Mouse (Mus musculus) hindbrain, embryonic 15.5 days (tissue): ENCODE data around the gene Cebpb. TPM values are rescaled to one million over a fixed set of nuclear protein-coding genes. Genes with fewer than 3 reads are reported as not detected.

Experiments
- ATAC-seq: fragments of 200-750 bp; cut with Nextera tagmentation; 2 replicates; pipeline ENCODE4 v1.8.0; 2017; ENCODE audit warnings: low read depth, moderate number of reproducible peaks, moderate TSS enrichment; ENCODE audit not compliant: low FRiP score
- H3K27ac ChIP-seq: fragments of 300-500 bp; sonication (generic); replicated peaks from 2 replicates; pipeline ENCODE4 v1.5.1; 2015; ENCODE audit warnings: mild to moderate bottlenecking, inconsistent platforms
- H3K27me3 ChIP-seq: fragments of 300-500 bp; sonication (generic); 2 replicates; pipeline ENCODE4 v1.6.1; 2015; ENCODE audit warnings: control low read depth, inconsistent platforms
- H3K36me3 ChIP-seq: fragments of 300-500 bp; sonication (generic); 2 replicates; pipeline ENCODE4 v1.6.1; 2015; ENCODE audit warnings: control low read depth, inconsistent platforms
- H3K4me1 ChIP-seq: fragments of 300-500 bp; sonication (generic); replicated peaks from 2 replicates; pipeline ENCODE4 v1.6.1; 2015; ENCODE audit warnings: control low read depth, inconsistent platforms
- H3K4me2 ChIP-seq: fragments of 300-500 bp; sonication (generic); 2 replicates; pipeline ENCODE4 v1.6.1; 2015; ENCODE audit warnings: moderate library complexity, mild to moderate bottlenecking, inconsistent platforms
- H3K4me3 ChIP-seq: fragments of 300-500 bp; sonication (generic); 2 replicates; pipeline ENCODE4 v1.5.1; 2015; ENCODE audit warnings: mild to moderate bottlenecking, inconsistent platforms
- H3K9ac ChIP-seq: fragments of 300-500 bp; sonication (generic); 2 replicates; pipeline ENCODE4 v1.6.1; 2015; ENCODE audit warnings: inconsistent platforms
- H3K9me3 ChIP-seq: fragments of 300-500 bp; sonication (generic); 2 replicates; pipeline ENCODE4 v1.6.1; 2016; ENCODE audit warnings: control low read depth, inconsistent platforms
- WGBS: fragments of 180-500 bp; shearing (Covaris S2); methylation state at CpG from one replicate; pipeline ENCODE4 v1.1.7; 2015; 5-methylcytosine and 5-hydroxymethylcytosine counted together
- polyA plus RNA-seq: library from polyadenylated mRNA; unstranded; fragments of >200 nt; fragmentation: Nextera tagmentation; extraction: Ambion mirVana; gene quantifications from 2 replicates; pipeline ENCODE4 v1.2.1, GENCODE M21; 2015

The Cebpb gene
- polyA plus RNA-seq, 1 experiment from 2014 or later, result 3.2 TPM

DNA sequence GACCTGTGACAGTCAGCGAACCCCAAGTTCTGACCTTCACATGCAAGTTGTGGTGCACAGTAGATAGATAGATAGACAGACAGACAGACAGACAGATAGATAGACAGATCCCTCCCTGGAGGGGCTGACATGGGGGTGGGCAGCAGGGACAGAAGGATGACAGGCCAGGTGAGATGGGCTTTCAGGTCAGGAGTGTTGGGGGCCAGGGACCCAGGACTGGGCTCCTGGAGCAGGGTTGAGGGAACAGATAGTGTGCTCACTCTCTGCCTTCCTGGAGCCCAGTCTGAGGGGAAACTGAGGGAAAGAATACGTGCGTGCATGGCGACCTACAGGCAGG is 1.5 kb upstream of the Cebpb start:
- H3K27me3 ChIP-seq, result peaks cover 46% of the 10 kb centered on the region
- WGBS, result 93% methylated on average over 4 of the region's 4 CpGs
- no peak overlapping the region for H3K27ac ChIP-seq

DNA sequence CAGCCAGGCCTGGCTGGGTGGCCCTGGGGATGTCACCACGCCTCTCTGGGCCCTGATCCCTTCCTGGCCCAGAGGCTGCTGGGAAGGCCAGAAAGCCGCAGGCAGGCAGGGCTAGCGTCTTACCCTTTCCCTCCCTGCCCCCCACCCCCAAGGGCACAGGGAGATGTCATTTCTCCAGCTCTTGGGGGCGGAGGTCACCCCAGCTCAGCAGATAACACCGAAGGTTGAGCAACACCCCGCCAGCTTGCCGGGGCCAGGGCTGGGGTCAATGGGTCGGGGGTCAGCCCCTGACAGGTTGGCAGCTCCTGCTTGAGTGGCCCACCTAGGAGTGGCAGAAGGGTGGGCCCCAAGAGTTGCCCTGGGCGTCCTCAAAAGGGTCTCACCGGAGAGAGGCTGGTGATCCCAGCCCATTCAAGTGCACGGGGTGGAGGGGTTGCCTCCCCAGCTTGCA is 1.0 kb upstream of the Cebpb start:
- Histone ChIP-seq H3K27me3 (peaks cover 46% of the 10 kb centered on the region), H3K9ac (no peak overlapping the region), H3K4me1 (peaks cover 21% of the 10 kb centered on the region), H3K36me3 (no peaks in the 10 kb centered on the region), H3K27ac (no peak overlapping the region), H3K4me2 (no peak overlapping the region), H3K9me3 (no peaks in the 10 kb centered on the region), H3K4me3 (no peak overlapping the region)
- WGBS, result 53% methylated on average over 11 of the region's 11 CpGs
- no peak for ATAC-seq

More for the DNA sequence above, 1.5 kb upstream of the Cebpb start:
- no peaks in the 10 kb centered on the region for H3K9me3 ChIP-seq
- H3K36me3 ChIP-seq, result no peaks in the 10 kb centered on the region
- H3K4me3 ChIP-seq, result no peak overlapping the region
- ATAC-seq, result no peak
- H3K4me2 ChIP-seq, result no peak overlapping the region
- H3K4me1 ChIP-seq, result peaks cover 21% of the 10 kb centered on the region
- H3K9ac ChIP-seq, result no peak overlapping the region

DNA sequence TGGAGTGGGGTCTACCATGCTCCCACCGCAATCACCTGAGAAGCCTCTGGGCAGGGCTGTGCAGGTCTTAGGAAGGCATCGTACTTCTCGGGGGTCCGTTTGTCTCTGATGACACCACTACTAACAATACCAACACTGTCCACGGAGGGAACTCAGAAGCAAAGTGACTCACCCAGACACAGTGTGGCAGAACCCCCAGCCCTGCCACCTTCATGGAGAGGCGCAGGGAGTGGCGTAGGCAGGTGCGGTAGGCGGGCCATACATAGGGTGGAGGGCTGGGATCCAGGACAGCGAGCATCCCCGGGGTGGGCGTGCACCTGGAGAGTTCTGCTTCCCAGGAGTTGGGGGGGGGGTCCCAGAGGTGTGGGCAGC is 603 bp upstream of the Cebpb start:
- Histone ChIP-seq H3K4me2 (peak overlapping the region; percentile 97), H3K4me1 (peaks cover 21% of the 10 kb centered on the region), H3K9ac (no peak overlapping the region), H3K4me3 (peak overlapping the region; percentile 59), H3K9me3 (no peaks in the 10 kb centered on the region), H3K27me3 (peaks cover 46% of the 10 kb centered on the region), H3K36me3 (no peaks in the 10 kb centered on the region), H3K27ac (no peak overlapping the region)
- 28% methylated on average over 12 of the region's 12 CpGs for WGBS
- ATAC-seq, result peak; percentile 38

DNA sequence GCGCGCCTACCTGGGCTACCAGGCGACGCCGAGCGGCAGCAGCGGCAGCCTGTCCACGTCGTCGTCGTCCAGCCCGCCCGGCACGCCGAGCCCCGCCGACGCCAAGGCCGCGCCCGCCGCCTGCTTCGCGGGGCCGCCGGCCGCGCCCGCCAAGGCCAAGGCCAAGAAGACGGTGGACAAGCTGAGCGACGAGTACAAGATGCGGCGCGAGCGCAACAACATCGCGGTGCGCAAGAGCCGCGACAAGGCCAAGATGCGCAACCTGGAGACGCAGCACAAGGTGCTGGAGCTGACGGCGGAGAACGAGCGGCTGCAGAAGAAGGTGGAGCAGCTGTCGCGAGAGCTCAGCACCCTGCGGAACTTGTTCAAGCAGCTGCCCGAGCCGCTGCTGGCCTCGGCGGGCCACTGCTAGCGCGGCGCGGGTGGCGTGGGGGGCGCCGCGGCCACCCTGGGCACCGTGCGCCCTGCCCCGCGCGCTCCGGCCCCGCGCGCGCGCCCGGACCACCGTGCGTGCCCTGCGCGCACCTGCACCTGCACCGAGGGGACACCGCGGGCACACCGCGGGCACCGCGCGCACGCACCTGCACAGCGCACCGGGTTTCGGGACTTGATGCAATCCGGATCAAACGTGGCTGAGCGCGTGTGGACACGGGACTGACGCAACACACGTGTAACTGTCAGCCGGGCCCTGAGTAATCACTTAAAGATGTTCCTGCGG is 945 bp downstream of the Cebpb start, which contains the start of gene Tmem189:
Gene Tmem189, minus strand, starts transcription at position 322 of the 718 bp plus-strand sequence.
- Histone ChIP-seq H3K9me3 (no peaks in the 10 kb centered on the region), H3K4me1 (peaks cover 21% of the 10 kb centered on the region), H3K4me2 (peak within 1 kb of the TSS; percentile 97), H3K27me3 (peaks cover 43% of the 10 kb centered on the region), H3K27ac (0 out of 2 replicates have a peak within 1 kb of the TSS, but pooled peaks have one; percentile 9), H3K36me3 (no peaks in the 10 kb centered on the region), H3K9ac (peak within 1 kb of the TSS; percentile 56), H3K4me3 (peak within 1 kb of the TSS; percentile 59)
- no peak for ATAC-seq
- WGBS, result 1% methylated on average over 70 of the region's 99 CpGs

DNA sequence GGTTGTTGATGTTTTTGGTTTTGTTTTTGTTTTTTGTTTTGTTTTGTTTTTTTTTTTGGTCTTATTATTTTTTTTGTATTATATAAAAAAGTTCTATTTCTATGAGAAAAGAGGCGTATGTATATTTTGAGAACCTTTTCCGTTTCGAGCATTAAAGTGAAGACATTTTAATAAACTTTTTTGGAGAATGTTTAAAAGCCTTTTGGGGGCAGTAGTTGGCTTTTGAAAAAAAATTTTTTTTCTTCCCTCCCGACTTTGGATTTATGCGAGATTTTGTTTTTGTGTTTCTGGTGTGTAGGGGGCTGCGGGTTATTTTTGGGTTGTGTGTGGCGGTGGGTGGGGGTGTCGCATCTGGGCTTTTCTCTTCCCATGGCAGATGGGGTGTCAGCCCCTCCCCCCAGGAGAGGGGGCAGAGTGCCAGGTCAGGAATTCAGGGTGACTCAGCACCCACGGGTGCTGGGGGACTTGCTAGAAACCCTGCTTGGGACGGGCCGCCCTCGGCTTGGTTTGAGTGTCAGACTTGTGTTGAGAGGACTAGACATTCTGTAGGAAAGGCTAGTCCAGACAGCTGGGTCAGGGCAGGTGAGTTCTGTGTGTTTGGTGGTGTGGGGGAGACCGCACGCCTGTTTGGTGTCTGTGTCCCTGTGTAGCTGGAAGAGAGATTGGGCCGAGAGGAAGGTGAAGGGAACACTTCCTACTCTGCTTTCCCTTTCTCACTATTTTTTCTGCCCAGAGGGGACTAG is 1.7 kb downstream of the Cebpb start:
- Histone ChIP-seq H3K4me1 (peaks cover 21% of the 10 kb centered on the region), H3K27me3 (peaks cover 41% of the 10 kb centered on the region), H3K27ac (no peak overlapping the region), H3K9ac (no peak overlapping the region), H3K36me3 (no peaks in the 10 kb centered on the region), H3K4me2 (peak overlapping the region; percentile 97), H3K4me3 (peak overlapping the region; percentile 59), H3K9me3 (no peaks in the 10 kb centered on the region)
- ATAC-seq, result no peak
- 64% methylated on average over 15 of the region's 15 CpGs for WGBS

DNA sequence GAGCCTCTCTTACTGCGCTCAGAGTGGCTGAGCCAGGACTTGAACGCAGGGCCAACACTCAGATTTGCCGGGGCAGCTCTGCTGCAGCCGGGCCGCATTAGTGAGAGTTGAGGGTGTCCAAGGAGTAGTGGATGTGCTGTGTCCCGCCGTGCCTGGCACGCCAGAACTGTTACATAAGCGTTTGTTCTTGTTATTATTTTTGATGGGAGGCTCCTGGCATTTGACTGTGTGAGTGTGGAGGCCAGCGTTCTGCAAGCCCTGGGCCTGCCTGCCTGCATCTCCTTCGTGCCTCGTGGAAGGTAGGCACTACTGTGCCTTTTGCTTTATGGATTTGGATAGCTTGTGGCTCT is 2.2 kb downstream of the Cebpb start:
- peak overlapping the region; percentile 97; the same call in 1 of the 2 replicates for H3K4me2 ChIP-seq
- peaks cover 21% of the 10 kb centered on the region for H3K4me1 ChIP-seq
- ATAC-seq, result no peak
- no peaks in the 10 kb centered on the region for H3K36me3 ChIP-seq
- H3K9me3 ChIP-seq, result no peaks in the 10 kb centered on the region
- whole genome bisulfite sequencing, result 86% methylated on average over 12 of the region's 12 CpGs
- H3K27ac ChIP-seq, result no peak overlapping the region
- H3K4me3 ChIP-seq, result peak overlapping the region; percentile 22; the same call in 1 of the 2 replicates
- H3K27me3 ChIP-seq, result peaks cover 41% of the 10 kb centered on the region
- H3K9ac ChIP-seq, result no peak overlapping the region

DNA sequence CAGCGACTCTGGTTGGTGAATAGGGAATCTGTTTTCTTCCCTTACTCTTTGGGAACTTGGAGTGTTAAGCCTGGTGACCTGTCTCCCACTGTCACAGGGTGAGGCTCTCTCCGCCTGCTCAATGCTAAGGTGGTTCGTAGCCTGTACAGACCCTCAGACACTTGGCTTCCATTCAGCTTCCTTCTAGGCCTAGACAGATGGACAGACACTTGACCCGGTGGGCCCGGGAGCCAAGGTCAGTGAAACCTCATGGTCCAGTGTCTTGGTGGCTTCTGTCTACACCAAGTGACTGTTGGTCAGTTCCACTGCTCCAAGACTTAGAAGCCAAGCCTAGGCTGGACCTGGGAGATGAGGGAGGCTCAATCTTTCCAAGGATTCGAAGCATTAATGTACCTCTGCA is 2.7 kb downstream of the Cebpb start:
- Histone ChIP-seq H3K4me3 (no peak overlapping the region), H3K4me1 (peaks cover 21% of the 10 kb centered on the region), H3K27me3 (peaks cover 39% of the 10 kb centered on the region), H3K27ac (no peak overlapping the region), H3K9ac (no peak overlapping the region), H3K9me3 (no peaks in the 10 kb centered on the region), H3K4me2 (no peak overlapping the region), H3K36me3 (no peaks in the 10 kb centered on the region)
- WGBS, result 91% methylated on average over 6 of the region's 6 CpGs
- no peak for ATAC-seq

DNA sequence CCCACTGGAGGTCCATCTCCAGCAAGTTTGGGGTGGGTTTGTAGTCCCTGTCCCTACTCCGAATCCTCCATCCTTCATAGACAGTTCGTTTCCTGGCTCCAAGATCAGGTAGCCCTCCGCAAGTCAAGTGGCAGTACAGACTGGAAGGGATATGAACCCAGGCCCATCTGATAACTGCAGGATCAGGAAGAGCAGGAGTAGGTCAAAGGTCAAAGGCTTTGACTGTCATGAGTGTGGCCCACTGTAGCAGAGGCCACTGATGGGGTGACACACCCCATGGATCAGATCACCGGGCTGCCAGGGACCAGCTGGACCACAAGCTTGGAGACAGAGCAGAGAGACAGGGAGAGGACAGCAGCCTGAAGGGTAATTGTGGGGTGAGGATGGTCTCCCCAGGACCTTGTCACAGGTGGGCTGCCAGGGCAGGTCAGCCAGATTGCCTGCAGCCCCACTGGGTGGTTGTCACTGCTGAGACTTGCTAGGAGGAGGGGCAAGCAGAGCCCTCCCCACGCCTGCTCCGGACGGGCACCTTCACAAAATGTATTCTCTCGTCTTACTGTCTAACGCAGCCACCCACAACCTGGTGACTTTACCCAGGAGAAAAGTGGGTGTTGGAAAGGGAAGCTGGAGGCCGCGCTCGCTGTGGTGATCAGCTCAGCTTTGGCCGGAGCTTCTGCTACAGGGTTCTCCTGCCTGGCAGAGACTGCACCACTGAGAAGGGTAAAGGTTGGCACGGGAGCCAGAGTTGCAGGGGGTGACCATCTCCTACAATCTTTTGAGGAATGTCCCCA is 3.4 kb downstream of the Cebpb start:
- ATAC-seq, result no peak
- 90% methylated on average over 14 of the region's 14 CpGs for WGBS
- H3K36me3 ChIP-seq, result no peaks in the 10 kb centered on the region
- H3K27me3 ChIP-seq, result peaks cover 34% of the 10 kb centered on the region
- H3K9ac ChIP-seq, result no peak overlapping the region
- H3K4me3 ChIP-seq, result no peak overlapping the region
- no peak overlapping the region for H3K27ac ChIP-seq
- peaks cover 21% of the 10 kb centered on the region for H3K4me1 ChIP-seq
- no peaks in the 10 kb centered on the region for H3K9me3 ChIP-seq
- H3K4me2 ChIP-seq, result no peak overlapping the region

DNA sequence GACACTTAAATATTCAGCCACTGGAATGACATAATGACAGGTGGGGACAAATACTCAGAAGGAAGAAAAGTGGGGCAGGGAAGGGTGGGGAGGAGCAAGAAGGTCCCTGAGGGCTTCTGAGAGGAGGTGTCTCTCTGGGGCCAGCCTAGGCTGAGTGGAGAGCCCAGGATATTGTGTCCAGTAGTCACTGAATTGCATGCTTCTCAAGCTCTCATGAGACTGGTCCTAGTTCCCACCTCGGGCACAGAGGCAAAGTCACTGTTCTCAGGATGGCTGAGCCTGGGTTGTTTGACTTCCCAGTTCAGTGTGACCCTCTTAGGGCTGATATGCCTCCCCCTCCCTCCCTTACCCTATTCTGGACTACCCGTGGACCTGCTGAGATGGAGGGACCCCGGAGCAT is 4.1 kb downstream of the Cebpb start:
- Histone ChIP-seq H3K4me2 (no peak overlapping the region), H3K27ac (no peak overlapping the region), H3K27me3 (peaks cover 26% of the 10 kb centered on the region), H3K4me1 (peaks cover 21% of the 10 kb centered on the region), H3K4me3 (no peak overlapping the region), H3K36me3 (no peaks in the 10 kb centered on the region), H3K9ac (no peak overlapping the region), H3K9me3 (no peaks in the 10 kb centered on the region)
- no peak for ATAC-seq
- 66% methylated on average over 3 of the region's 3 CpGs for WGBS

DNA sequence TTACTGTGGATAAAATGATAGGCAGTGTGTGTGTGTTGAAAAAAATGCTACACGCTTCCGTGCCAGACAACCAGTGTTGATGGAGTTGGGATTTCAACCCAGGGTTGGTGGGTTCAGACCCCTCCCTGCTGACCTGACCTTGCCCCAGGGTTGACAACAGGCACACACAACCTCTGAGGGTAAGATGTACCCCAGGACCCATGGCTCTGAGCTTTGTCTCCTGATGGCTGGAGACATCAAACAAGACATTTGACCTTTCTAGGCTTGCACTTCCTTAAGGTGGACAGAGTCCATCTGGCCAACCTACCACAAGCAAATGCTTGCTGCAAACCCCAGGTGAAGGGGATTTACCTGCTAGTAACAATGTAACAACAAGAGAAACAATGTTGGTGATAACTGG is 4.8 kb downstream of the Cebpb start:
- Histone ChIP-seq H3K4me3 (no peak overlapping the region), H3K36me3 (no peaks in the 10 kb centered on the region), H3K9ac (no peak overlapping the region), H3K27ac (no peak overlapping the region), H3K27me3 (peaks cover 22% of the 10 kb centered on the region), H3K4me1 (peaks cover 16% of the 10 kb centered on the region), H3K9me3 (no peaks in the 10 kb centered on the region), H3K4me2 (no peak overlapping the region)
- no peak for ATAC-seq
- 93% methylated on average over 2 of the region's 2 CpGs for WGBS

DNA sequence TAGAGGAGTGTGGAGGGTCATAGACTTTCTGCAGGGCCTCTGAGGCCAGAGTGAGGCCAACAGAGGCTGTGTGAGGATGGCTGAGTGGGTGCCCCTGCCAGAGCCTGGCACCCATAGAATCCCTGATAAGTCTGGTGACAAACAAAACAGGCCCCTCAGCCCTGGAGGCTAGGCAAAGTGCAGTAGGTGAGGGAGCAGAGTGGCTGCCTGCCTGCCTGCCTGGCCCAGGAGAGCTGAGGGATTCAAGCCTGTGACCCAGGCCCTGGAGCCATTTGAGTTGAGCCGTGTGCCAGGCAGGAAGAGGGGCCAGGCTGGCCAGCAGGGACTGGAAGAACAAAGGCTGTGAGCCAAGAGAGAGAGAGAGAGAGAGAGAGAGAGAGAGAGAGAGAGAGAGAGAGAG is 5.5 kb downstream of the Cebpb start:
- H3K27me3 ChIP-seq, result peaks cover 22% of the 10 kb centered on the region
- H3K9ac ChIP-seq, result no peak overlapping the region
- H3K27ac ChIP-seq, result no peak overlapping the region
- H3K4me2 ChIP-seq, result no peak overlapping the region
- no peaks in the 10 kb centered on the region for H3K9me3 ChIP-seq
- 59% methylated on average over 1 of the region's 1 CpGs for WGBS
- no peaks in the 10 kb centered on the region for H3K36me3 ChIP-seq
- no peak for ATAC-seq
- H3K4me1 ChIP-seq, result peaks cover 11% of the 10 kb centered on the region
- no peak overlapping the region for H3K4me3 ChIP-seq

DNA sequence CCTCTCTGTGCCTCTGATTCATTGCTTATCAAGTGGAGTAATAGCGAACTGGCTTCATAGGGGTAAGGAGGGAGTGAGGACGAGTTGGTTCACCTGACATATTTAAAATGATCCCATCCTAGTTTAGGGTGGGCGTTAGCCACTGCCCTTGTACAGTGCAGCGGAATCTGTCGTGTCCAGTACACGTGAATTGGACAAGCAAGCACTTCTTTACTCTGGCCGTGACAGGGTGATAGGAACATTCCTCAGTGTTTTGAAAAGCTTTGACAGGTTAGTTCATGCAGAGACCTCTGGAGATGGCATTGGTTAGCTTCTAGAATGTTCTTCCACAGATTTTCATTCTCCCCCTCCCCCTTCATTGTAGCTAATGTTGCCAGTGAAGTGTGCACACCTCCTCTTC is 6.2 kb downstream of the Cebpb start:
- H3K36me3 ChIP-seq, result no peaks in the 10 kb centered on the region
- ATAC-seq, result no peak
- no peak overlapping the region for H3K27ac ChIP-seq
- peaks cover 4% of the 10 kb centered on the region for H3K4me1 ChIP-seq
- H3K9ac ChIP-seq, result no peak overlapping the region
- no peaks in the 10 kb centered on the region for H3K9me3 ChIP-seq
- WGBS, result 98% methylated on average over 7 of the region's 7 CpGs
- H3K4me2 ChIP-seq, result no peak overlapping the region
- H3K4me3 ChIP-seq, result no peak overlapping the region
- peaks cover 19% of the 10 kb centered on the region for H3K27me3 ChIP-seq
